Mouse (Mus musculus): ENCODE measurements at regions not wholly inside any gene's neighbourhood (a gene's known extent, or its start where the extent isn't known, plus 50 kb on each side); places are given as distances from the start of the nearest gene placed in this dataset.

DNA sequence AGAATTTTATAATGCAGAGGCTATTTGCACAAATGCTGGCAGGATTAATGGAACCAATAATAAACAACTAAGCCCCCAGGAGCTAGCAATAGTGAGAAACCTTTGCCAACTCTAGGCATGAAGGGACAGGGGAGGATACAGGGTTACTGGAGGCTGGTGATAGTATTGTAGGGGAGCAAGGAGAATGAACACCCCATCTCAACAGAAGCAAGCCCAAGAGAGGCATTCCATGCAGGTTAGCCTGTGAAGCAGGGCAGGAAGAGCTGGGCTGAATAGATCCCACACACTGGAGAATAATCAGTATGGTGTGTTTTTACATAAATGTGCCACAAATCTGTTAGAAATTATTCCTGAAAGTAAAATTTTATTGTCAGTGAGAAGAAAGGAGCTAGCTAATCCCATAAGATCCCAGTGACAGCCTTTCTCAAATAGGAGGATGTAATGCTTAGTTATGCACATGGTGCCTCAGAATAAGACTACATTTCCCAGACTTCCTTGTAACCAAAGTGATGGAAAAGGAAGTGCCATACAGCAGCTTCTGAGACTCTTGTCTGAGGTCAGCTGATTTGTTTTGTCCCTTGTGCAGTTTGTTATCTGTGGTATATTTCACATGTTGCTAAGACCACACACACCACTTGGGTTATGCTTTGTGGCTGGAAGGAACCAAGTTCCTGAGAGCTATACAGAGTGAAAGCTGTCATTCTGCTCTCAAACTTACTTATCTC, 111.1 kb downstream of the Ccdc71l start:
- no peak for DNase-seq (ENCODE audit: low spot score in 2 of 2)

GRCm38 (mm10) chr12:32504196-32504595, 125.7 kb downstream of the Ccdc71l start:
- no peak for DNase-seq (ENCODE audit: low spot score in 2 of 2)

- DNase-seq (ENCODE audit: low spot score in 2 of 2), result no peak
Measured at GRCm38 (mm10) chr12:32508671-32509070, 130.2 kb downstream of the Ccdc71l start.

DNA sequence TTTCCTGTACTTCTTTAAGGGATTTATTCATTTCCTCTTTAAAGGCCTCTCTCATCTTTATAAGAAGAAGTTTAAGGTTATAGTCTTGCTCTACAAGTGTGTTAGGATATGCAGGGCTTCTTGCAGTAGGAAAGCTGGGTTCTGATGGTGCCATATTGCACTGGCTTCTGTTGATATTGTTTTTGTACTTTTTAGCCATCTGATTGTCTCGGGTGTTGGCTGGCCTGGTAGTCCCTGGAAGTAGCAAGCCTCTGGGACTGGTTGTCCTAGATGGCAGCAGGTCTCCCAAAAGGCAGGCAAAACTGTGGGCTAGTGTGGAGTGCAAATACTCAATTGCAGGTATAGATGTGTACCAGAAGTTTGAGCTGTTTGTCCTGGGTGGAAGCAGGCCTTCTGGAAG, 147.1 kb downstream of the Ccdc71l start:
- no peak for DNase-seq (ENCODE audit: low spot score in 2 of 2)

DNA sequence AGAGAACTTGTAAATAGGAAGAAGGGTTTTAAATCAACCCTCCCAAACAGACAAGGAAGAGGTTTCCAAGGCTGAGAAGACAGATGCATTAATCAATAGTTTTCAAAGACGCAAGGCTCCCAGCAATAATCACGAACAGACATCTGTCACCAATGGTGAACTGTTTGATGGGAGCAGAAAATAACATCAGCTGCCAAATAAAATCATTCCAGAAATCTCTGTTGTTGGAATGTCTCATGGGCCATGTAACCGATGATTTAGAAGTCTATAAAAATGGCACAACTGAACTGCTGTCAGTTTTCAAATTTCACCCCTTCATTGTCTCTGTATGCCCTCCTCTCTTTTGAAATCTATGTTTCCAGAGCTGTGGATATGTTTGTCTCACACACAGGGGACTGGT, 152.7 kb downstream of the Ccdc71l start:
- DNase-seq (ENCODE audit: low spot score in 2 of 2), result no peak

GRCm38 (mm10) chr12:32533641-32534040, 155.1 kb downstream of the Ccdc71l start:
- DNase-seq (ENCODE audit: low spot score in 2 of 2), result peak; percentile 2 to 21

- DNase-seq (ENCODE audit: low spot score in 2 of 2), result no peak
Measured at GRCm38 (mm10) chr12:32545466-32545865, 167.0 kb downstream of the Ccdc71l start.

- no peak for DNase-seq (ENCODE audit: low spot score in 2 of 2)
Measured at GRCm38 (mm10) chr12:32546356-32546755, 167.9 kb downstream of the Ccdc71l start.

DNA sequence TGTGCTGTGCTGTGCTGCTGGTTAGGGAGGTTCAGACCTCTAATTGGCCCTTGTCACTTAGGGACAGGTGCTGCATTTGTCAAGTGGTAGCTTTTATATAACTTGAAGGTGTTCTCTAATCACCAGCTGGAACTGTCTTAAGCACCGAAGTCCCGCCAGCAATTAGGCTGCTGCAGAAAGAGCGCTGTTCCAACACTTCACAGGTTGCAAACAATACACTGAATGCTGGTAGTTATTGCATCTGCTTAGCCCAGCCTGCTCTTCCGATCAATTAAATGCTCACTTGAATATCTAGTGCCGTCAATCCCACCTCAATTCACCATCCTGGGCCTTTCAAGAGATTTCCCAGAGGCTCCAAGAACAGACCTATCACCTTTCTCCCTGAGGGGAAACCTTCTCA, 175.3 kb downstream of the Ccdc71l start:
- no peak for DNase-seq (ENCODE audit: low spot score in 2 of 2)

GRCm38 (mm10) chr12:32567777-32568176, 189.3 kb downstream of the Ccdc71l start:
- peak in 1 of 2 experiments; percentile 2 for DNase-seq (ENCODE audit: low spot score in 2 of 2)

DNA sequence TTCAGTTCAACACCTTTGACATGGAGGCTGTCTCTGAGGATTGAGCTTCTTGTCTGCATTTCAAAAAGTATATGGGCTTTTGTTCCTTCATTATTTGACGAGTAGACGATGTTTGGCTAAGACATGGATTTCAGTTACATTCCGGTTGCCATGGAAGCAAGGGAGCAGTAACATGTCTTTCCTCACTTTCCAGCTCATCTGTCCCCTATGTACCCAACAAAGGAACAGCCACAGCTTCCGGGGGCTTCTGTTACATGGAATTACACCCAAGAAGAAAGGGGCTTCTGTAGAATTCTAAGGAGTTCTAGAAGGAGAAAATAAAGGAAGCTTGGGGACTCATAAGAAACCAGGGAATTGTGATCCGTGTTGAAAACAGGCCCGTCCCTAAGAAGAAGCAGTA, 202.8 kb downstream of the Ccdc71l start:
- DNase-seq (ENCODE audit: low spot score in 2 of 2), result no peak

DNA sequence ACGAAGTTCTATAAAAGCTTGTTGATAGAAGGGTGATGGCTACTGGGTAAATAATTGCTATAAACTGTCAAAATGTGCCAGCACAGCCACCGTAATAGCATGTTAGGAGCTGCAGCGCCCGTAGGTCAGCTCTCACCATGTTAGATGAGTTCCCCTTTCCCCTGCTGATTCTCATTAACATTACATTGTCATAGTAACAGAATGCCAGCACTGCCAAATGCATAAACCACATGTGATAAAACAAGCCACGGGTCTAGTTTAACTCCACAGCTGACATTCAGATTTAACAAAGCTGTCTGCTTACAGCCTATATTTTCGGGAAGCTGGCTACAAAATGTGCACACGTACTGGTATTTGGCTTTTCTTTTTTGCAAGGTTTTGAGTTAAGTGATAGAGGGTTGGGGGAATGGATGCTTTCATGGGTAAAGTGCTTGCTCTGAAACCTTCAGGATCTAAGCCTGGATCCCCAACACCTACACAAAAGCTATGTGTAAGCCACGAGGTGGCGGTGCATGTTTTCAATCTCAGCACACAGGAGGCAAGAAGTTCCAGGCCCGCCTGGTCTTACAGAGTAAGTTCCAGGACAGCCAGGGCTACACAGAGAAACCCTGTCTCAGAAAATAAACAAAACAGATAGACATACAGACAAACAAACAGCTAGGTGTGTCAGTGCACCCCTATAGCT, 217.1 kb upstream of the Nampt start:
- no peak for DNase-seq (ENCODE audit: low spot score in 2 of 2)

- DNase-seq (ENCODE audit: low spot score in 2 of 2), result peak in 1 of 2 experiments; percentile 20
Measured at GRCm38 (mm10) chr12:32605353-32605752, 214.0 kb upstream of the Nampt start.

- no peak for DNase-seq (ENCODE audit: low spot score in 2 of 2)
Measured at GRCm38 (mm10) chr12:32615000-32615399, 204.3 kb upstream of the Nampt start.

GRCm38 (mm10) chr12:32616086-32616485, 203.3 kb upstream of the Nampt start:
- peak; percentile 15 to 39 for DNase-seq (ENCODE audit: low spot score in 2 of 2)

GRCm38 (mm10) chr12:32617031-32617430, 202.3 kb upstream of the Nampt start:
- DNase-seq (ENCODE audit: low spot score in 2 of 2), result no peak

DNA sequence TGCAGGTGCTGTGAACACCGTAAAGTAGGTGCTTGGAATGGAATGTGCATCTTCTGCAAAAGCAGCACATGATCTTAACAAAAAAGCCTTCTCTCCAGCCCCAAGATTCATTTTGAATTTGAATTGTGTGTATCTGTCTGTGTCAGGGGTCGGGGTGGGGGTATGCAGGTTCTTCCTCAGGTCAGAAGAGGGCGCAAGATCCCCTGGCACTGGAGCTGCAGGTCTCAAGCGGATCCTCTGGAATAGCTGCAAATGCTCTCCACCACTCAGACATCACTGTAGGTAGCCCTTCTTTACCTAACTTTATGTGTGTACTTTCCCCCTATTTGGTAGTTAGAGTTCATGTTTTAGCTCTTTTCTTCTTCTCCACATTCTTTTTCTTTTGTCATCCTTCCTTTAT, 199.5 kb upstream of the Nampt start:
- DNase-seq (ENCODE audit: low spot score in 2 of 2), result no peak

GRCm38 (mm10) chr12:32621739-32622138, 197.6 kb upstream of the Nampt start:
- DNase-seq (ENCODE audit: low spot score in 2 of 2), result no peak

- DNase-seq (ENCODE audit: low spot score in 2 of 2), result no peak
Measured at GRCm38 (mm10) chr12:32628552-32628951, 190.8 kb upstream of the Nampt start.

DNA sequence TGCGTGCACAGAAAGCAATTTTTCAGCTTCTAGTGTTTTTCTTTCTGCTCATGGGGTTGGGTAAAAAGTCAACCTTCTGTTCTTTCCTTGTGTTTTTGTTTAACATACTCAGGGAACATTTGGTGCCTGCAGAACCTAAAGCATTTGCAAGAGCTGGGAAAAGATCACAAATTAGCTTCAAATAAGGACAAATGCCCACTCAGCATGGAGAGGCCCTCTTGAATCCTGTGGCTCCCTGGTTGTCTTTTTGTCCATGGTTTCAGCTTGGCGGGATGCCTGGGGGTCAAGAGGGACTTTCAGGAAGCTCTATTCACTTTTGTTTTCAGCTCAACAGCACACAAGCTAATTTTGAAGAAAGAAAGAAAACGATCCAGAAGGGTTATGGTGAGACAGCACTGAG, 186.4 kb upstream of the Nampt start:
- no peak for DNase-seq (ENCODE audit: low spot score in 2 of 2)

- no peak for DNase-seq (ENCODE audit: low spot score in 2 of 2)
Measured at GRCm38 (mm10) chr12:32635055-32635454, 184.3 kb upstream of the Nampt start.

DNA sequence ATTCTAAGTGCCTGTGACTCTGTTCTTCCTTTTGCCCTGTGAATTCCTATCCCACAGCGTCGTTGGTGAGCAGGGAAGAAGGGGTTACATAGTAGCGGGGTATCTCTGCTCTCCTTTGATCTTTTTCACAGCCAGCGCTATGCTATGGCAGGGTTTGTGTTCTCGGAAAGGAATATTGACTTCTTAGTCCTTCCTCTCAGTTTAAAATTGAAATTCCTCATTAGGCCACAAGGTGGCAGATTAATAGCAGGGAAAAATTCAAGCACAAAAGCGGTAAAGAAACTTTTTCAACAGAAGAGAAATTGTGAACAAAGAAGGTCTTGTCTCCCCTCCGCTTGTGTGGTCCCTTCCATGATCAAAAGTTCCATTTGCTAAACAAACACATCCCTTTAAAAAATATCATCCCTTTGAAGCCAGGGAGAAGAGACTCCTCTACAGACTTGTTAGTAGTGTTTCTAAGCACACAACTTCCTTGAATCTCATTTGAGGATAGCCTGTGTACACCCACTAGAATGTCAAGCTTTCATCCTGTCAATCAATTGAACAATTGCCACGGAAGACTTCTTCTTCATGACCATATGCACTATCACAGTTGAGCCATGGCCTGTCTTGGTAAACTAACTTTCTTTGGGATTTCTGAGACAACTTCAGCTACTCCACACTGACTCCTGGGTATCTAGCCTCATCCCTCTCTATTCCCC, 181.8 kb upstream of the Nampt start:
- DNase-seq (ENCODE audit: low spot score in 2 of 2), result peak in 1 of 2 experiments; percentile 35

GRCm38 (mm10) chr12:32640591-32640990, 178.8 kb upstream of the Nampt start:
- DNase-seq (ENCODE audit: low spot score in 2 of 2), result no peak

All from heart, adult 9 months (tissue).